Mouse (Mus musculus) stomach, postnatal 0 days (tissue): ENCODE data around the gene E2f6. TPM values are rescaled to one million over a fixed set of nuclear protein-coding genes. Genes with fewer than 3 reads are reported as not detected.

ENCODE experiments used
- ATAC-seq: fragments of 200-750 bp; cut with Nextera tagmentation; 2 replicates; pipeline ENCODE4 v1.8.0; 2017; ENCODE audit not compliant: low FRiP score, low TSS enrichment
- DNase-seq: peaks from one replicate; pipeline ENCODE4 v3.0.0-alpha.2; 2016; ENCODE audit warnings: low spot score
- H3K27ac ChIP-seq: fragments of 300-500 bp; sonication (generic); replicated peaks from 2 replicates; pipeline ENCODE4 v1.5.1; 2014; ENCODE audit warnings: mild to moderate bottlenecking, control low read depth
- H3K27me3 ChIP-seq: fragments of 300-500 bp; sonication (generic); 2 replicates; pipeline ENCODE4 v1.6.1; 2014; ENCODE audit warnings: low read length; ENCODE audit not compliant: control insufficient read depth, insufficient read depth
- H3K36me3 ChIP-seq: fragments of 300-500 bp; sonication (generic); 2 replicates; pipeline ENCODE4 v1.6.1; 2014; ENCODE audit warnings: low read length, mixed read lengths; ENCODE audit not compliant: control insufficient read depth, insufficient read depth
- H3K4me1 ChIP-seq: fragments of 300-500 bp; sonication (generic); replicated peaks from 2 replicates; pipeline ENCODE4 v1.6.1; 2014; ENCODE audit warnings: antibody characterized with exemption; ENCODE audit not compliant: control insufficient read depth, insufficient read depth
- H3K4me2 ChIP-seq: fragments of 300-500 bp; sonication (generic); replicated peaks from 2 replicates; pipeline ENCODE4 v1.6.1; 2014; ENCODE audit warnings: low read depth, mild to moderate bottlenecking, control low read depth, moderate library complexity
- H3K4me3 ChIP-seq: fragments of 300-500 bp; sonication (generic); 2 replicates; pipeline ENCODE4 v1.5.1; 2014; ENCODE audit warnings: low read depth, low read length, control low read depth
- H3K9ac ChIP-seq: fragments of 300-500 bp; sonication (generic); 2 replicates; pipeline ENCODE4 v1.6.1; 2014; ENCODE audit warnings: mild to moderate bottlenecking, low read length, control low read depth, mixed read lengths
- H3K9me3 ChIP-seq: fragments of 300-500 bp; sonication (generic); 2 replicates; pipeline ENCODE4 v1.6.1; 2016; ENCODE audit warnings: low read length; ENCODE audit not compliant: control insufficient read depth
- CTCF ChIP-seq: IDR thresholded peaks from 2 replicates; pipeline ENCODE4 v1.5.1; 2016; ENCODE audit warnings: antibody characterized with exemption, low read depth, mild to moderate bottlenecking, moderate library complexity
- EP300 ChIP-seq: optimal IDR thresholded peaks from 2 replicates; pipeline ENCODE3; 2016; ENCODE audit warnings: antibody characterized with exemption
- WGBS: fragments of 180-500 bp; shearing (Covaris S2); extraction: QIAGEN DNeasy Blood & Tissue Kit; methylation state at CpG from one replicate; pipeline ENCODE4 v1.1.7; 2014; 5-methylcytosine and 5-hydroxymethylcytosine counted together
- polyA plus RNA-seq: library from polyadenylated mRNA; unstranded; fragments of >200 nt; fragmentation: Nextera tagmentation; extraction: Ambion mirVana; gene quantifications from 2 replicates; pipeline ENCODE4 v1.2.1, GENCODE M21; 2015

Gene E2f6
- polyA plus RNA-seq, 1 experiment from 2014 or later = 12.7 TPM

DNA sequence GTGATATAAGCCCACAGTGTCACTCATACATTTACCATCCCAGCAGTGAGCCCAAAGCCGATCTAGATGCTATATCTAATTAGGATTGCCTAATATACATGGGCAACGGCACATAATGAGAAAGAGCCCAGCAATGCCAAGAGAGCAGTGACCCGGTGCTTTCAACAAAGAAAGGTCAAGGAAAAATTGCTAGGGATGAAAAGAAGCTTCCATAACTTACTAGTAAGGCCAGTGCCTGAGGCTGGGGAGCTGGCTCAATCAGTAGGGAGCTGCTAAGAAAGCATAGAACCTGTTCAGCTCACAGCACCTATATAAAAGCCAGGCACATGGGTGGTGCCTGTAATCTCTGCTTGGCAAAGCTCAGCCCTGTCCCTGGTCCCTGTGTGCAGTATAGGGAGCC lies 30.4 kb upstream of the E2f6 start:
- Histone ChIP-seq H3K9ac (no peak overlapping the region), H3K9me3 (no peaks in the 10 kb centered on the region), H3K4me1 (no peaks in the 10 kb centered on the region), H3K27me3 (no peaks in the 10 kb centered on the region), H3K4me2 (no peak overlapping the region), H3K27ac (no peak overlapping the region), H3K36me3 (no peaks in the 10 kb centered on the region), H3K4me3 (no peak overlapping the region)
- ATAC-seq (no peak), DNase-seq (no peak)
- WGBS = 89% methylated on average over 3 of the region's 3 CpGs
- no peak for TF ChIP-seq EP300
- no peak for TF ChIP-seq CTCF

DNA sequence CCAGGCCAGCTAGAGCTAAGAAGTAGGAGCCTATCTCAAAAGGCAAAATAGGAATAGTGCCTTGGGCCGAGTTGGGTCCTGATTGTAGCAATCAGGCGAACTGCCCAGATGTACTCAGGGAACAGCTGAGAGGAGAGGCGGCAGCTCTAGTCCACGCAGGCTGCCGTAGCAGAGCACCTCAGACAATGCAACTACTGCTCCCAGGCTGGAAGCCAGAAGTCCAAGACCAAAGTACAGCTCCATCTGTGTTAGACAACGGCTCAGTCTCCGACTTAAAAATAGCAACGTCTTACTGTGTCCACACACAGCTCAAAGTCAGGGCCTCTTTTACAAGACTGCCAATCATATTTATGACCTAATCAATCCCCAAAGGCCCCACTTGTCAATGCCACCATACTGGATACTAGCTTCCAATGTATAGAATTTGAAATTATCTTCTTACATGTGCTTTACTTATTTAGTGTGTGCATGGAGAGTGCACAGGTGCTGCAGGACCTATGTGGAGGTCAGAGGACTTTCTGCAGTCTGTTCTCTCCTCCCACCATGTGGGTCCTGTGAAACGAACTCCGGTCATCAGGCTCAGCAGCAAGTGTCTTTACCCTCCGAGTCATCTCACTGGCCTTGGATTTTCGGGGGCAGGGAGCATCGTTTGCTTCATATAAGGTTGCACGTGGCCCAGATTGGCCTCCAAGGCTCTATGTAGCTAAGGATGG lies 29.6 kb upstream of the E2f6 start:
- Histone ChIP-seq H3K9ac (no peak overlapping the region), H3K4me3 (no peak overlapping the region), H3K36me3 (no peaks in the 10 kb centered on the region), H3K9me3 (no peaks in the 10 kb centered on the region), H3K27me3 (no peaks in the 10 kb centered on the region), H3K27ac (no peak overlapping the region), H3K4me1 (no peaks in the 10 kb centered on the region), H3K4me2 (no peak overlapping the region)
- TF ChIP-seq EP300 (no peak), CTCF (no peak)
- 78% methylated on average over 14 of the region's 14 CpGs for WGBS
- DNase-seq (no peak), ATAC-seq (no peak)

DNA sequence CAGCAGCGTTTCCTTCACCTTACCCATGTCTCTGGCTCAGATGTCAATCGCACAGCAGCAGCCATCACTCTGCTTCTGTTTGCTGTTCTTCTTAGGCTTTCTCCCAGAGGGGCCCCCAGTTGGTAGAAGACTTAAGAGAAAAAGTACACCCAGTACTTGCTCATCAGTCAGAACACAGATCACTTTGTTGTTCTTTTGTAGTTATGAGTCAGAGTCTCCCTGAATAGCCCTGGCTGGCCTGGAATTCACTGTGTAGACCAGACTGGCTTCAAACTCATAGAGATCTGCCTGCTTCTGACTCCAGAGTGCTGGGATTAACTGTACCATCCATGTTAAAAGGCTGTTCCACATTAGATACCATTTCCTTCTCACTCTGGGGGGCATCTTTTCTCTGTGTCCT lies 22.2 kb upstream of the E2f6 start:
- DNase-seq (no peak), ATAC-seq (no peak)
- 61% methylated on average over 2 of the region's 2 CpGs for WGBS
- no peaks in the 10 kb centered on the region for H3K9me3 ChIP-seq
- no peak overlapping the region for H3K27ac ChIP-seq
- no peak overlapping the region for H3K4me2 ChIP-seq
- H3K9ac ChIP-seq = no peak overlapping the region
- no peaks in the 10 kb centered on the region for H3K4me1 ChIP-seq
- no peaks in the 10 kb centered on the region for H3K36me3 ChIP-seq
- no peaks in the 10 kb centered on the region for H3K27me3 ChIP-seq
- no peak overlapping the region for H3K4me3 ChIP-seq
- no peak for TF ChIP-seq EP300
- TF ChIP-seq CTCF = no peak

GRCm38 (mm10) chr12:16789199-16789598 lies 21.6 kb upstream of the E2f6 start:
- H3K4me3 ChIP-seq = no peak overlapping the region
- H3K4me2 ChIP-seq = no peak overlapping the region
- H3K9ac ChIP-seq = no peak overlapping the region
- 53% methylated on average over 1 of the region's 1 CpGs for WGBS
- DNase-seq (no peak), ATAC-seq (no peak)
- H3K36me3 ChIP-seq = no peaks in the 10 kb centered on the region
- H3K9me3 ChIP-seq = no peaks in the 10 kb centered on the region
- TF ChIP-seq CTCF = no peak
- TF ChIP-seq EP300 = no peak
- no peak overlapping the region for H3K27ac ChIP-seq
- H3K27me3 ChIP-seq = no peaks in the 10 kb centered on the region
- no peaks in the 10 kb centered on the region for H3K4me1 ChIP-seq

DNA sequence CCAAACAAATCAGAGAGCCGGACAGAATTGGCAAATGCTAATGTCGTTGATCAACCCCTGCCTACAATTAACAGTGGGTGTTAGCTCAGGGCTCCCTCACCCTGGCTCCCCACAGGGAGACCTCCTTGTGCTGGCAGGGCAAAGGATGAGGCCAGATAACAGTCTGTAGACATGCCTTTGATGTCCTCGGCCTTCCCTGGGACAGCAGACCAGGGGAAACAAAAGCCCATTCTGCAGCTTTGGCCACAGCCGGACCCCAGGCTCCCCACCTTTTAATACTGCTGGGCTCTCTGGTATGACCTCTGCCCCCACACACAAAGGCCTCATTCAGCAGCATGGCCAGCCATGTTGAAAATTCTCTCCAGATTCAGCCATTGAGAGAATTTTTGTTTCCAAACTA lies 21.0 kb upstream of the E2f6 start:
- 41% methylated on average over 4 of the region's 4 CpGs for WGBS
- Histone ChIP-seq H3K9me3 (no peaks in the 10 kb centered on the region), H3K4me2 (no peak overlapping the region), H3K4me1 (no peaks in the 10 kb centered on the region), H3K36me3 (no peaks in the 10 kb centered on the region), H3K27ac (no peak overlapping the region), H3K27me3 (no peaks in the 10 kb centered on the region), H3K4me3 (no peak overlapping the region), H3K9ac (no peak overlapping the region)
- no peak for TF ChIP-seq EP300
- TF ChIP-seq CTCF = no peak
- ATAC-seq = no peak
- no peak for DNase-seq

DNA sequence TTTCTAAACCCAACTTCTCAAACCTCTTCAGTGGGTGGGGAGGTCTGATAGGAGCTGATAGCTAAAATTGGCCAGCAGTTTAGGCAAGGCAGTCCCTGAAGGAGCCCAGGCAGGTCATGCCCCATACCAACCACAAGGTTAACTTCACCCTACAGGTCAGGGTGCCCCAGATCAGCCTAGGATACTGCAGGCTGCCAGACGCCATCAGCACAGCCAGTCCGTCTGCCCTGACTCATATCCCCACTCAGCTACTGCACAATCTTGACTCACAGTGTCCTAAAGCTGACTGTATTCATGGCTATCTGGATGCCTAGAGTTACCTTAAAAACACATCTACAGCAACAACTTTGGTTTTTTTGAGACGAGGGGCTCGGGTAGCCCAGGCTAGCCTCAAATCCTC lies 20.3 kb upstream of the E2f6 start:
- Histone ChIP-seq H3K4me2 (no peak overlapping the region), H3K4me1 (no peaks in the 10 kb centered on the region), H3K27ac (no peak overlapping the region), H3K27me3 (no peaks in the 10 kb centered on the region), H3K9ac (no peak overlapping the region), H3K4me3 (no peak overlapping the region), H3K9me3 (no peaks in the 10 kb centered on the region), H3K36me3 (no peaks in the 10 kb centered on the region)
- no peak for ATAC-seq
- no peak for DNase-seq
- WGBS = 65% methylated on average over 4 of the region's 4 CpGs
- TF ChIP-seq CTCF (no peak), EP300 (no peak)
